Mouse (Mus musculus) brain, adult 2 months (tissue): ENCODE results near the gene Nop14.

Source experiments
- DNase-seq: peaks from one replicate; pipeline ENCODE4 v3.0.0; 2011; ENCODE audit warnings: low read depth, low spot score

The Nop14 gene

DNA sequence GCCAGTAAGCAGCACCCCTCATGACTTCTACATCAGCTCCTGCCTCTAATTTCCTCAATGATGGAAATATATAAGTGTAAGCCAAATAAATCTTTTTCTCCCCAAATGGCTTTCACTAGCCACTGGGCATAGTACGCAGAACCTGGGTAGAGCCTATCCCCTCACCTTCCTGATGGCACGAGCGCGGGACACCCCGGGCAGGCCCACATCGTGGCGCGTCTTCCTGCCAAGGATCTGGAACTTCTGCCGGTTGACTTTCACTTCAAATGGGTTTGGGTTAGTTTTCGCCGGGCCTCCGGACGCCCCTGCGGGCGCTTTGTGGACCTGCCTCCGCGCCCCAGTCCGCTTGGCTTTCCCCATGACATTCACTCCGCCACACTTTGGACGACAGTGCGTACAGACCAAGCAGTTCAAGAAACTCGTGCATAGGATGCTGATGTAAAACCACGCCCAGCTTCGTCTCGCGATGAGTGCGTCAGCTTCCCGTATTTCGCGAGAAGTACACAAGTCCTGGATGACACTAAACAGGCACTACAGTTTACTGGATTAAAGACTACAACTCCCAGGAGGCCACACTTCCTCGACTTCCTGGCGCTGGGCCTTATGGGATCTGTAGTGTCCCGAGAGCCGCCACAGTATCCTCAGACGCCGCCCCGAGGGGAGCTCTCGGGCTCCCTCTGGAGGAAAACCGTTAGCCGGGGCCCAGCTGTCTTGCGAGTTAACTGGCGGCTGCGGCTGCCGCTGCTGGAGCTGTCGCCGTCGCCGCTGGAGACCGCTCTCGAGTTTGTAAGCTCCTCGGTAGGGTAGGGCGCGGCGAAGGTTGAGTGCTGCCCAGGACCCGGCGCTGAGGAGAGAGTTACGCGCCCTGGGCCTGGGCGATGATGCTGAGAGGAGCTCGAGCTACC lies at the start of gene Nop14, which contains the start of gene Grk4:
Gene Nop14 (minus strand): TSS at position 463 of the 905 bp plus-strand sequence.
Gene Grk4 (plus strand): TSS at position 694 of the 905 bp plus-strand sequence.
- peak; percentile 100 for DNase-seq

DNA sequence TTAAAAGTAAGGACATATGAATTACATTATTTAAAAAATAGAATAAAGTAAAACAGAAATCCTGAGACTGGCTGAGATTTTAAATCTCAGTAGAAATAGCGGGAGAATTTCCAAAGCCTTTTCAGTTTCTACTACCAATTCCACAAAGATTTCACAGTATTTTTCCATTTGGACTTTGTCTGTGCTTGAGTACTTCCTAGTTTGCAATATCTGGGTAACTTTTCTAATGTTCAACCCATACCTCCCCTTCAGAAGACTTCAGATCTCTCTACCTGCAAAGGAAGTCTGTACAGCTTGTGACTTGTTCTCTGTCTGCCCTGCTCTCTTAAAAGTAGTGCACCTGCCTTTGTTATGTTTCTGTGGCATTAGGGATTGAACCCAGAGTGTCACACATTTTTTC lies 48.5 kb upstream of the Nop14 start:
- DNase-seq = no peak

DNA sequence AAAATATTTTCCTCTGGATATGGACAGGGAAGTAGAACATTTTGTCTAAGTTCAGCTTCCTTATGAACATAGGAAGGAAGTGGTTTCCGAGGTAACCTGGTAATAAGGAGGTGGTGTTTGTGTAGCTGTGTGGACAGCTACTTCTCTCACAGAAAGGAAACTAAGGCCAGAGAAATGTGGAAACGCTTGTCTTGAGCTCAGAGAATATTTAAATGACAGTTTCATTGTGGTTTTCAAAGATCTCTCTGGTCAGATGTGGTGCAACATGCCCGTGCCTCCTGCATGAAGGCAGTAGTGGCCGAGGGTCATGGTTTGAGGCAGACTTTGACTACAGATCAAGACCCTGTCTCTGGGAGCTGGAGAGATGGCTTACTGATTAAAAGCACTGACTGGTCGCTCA lies 35.6 kb upstream of the Nop14 start:
- peak; percentile 3 for DNase-seq

DNA sequence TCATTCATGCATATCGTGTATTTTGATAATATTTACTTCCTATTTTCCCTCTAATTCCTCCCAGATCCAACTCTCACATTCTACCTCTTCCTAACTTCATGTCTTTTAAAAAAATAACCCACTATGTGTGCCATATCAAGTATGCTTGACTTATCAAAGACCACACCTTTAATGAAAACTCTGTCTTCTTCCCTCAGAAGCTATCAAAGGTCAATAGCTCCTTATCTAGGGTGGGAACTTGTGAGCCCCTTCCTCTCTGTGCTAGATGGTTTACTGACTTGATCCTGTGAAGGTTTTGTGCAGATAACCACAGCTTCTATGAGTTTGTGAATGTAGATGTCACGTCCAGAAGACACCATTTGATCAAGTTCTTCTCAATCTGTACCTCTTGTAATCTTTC lies 32.8 kb upstream of the Nop14 start:
- no peak for DNase-seq

DNA sequence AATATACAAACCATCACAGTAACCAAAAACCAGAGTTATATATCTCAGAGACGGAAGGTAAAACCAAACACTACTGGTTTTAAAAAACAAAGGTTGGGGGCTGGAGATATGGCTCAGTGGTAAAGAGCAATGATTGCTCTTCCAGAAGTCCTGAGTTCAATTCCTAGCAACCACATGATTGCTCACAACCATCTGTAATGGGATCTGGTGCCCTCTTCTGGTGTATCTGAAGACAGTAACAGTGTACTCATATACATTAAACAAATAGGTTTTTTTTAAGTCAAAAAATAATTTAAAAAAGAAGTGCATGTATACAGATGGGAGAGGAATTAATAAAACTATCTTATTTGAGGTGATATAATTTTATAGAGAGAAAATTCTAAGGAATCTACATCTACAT lies 29.9 kb upstream of the Nop14 start:
- DNase-seq = no peak

DNA sequence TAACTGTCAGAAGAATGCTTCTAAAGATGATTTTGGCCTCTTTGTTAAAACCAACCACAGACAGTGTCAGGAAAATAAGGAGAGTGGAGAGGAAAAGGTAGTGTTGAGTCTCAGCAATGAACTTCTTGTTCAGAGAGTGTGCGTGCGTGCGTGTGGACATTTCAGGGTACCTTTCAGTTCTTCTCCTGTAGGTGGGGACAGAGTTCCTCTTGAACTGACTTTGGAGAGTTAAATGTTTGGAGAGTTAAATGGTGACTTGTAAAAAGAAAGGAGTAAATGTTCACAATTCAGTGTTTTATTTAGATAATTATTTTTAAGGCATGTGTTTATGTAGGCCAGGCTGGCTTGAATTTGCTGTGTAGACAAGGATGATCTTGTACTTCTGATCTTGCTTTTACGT lies 10.3 kb upstream of the Nop14 start:
- DNase-seq = no peak

DNA sequence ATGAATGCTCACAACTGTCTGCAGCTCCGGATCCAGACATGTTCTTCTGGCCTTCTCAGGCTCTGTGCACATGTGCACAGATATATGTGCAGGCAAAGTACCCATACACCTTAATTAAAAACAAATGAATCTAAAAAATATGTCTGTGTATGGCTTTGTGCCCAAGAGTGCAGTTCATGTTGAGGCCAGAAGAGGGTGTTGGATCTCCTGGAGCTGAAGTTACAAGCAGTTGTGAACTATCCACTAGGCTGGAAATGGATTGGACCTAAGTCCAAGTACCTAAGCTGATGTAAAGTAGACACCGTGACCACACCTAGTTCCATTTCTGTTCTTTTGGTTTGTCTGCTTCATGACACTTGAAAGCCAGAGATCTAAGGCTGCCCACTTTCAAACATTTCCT lies 9.5 kb upstream of the Nop14 start:
- no peak for DNase-seq

DNA sequence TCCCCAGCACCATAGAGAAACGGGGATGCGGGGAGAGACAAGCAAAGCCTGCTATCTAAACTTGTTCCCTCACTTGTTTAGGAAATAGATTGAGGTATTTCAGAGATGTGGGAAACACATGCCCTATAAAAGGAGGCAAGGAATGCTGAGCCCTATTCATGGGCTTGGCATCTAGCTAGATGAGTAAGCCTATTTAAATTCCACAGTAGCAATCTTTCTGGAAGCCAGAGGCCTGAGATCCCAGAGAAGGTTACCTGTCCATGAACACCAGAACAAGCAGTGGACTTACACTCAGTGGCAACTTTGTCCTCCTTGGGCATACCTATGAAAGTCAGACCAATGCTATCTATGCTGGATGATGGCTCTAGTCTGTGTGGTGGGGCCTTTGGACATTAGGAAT lies 3.3 kb upstream of the Nop14 start:
- DNase-seq = no peak

DNA sequence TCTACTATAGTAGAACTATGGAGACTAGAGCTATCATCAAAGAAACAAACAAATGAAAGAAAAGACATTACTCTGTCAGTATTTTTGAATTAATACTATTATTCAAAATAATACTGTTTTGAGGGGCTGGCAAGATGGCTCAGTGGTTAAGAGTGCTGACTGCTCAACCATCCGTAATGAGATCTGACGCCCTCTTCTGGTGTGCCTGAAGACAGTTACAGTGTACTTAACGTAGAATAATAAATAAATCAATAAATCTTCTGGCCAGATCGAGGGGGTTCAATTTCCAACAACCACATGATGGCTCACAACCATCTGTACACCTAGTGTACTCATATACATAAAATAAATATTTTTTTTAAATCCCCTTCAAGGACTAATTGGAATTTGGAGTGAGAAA lies 2.0 kb upstream of the Nop14 start:
- no peak for DNase-seq

DNA sequence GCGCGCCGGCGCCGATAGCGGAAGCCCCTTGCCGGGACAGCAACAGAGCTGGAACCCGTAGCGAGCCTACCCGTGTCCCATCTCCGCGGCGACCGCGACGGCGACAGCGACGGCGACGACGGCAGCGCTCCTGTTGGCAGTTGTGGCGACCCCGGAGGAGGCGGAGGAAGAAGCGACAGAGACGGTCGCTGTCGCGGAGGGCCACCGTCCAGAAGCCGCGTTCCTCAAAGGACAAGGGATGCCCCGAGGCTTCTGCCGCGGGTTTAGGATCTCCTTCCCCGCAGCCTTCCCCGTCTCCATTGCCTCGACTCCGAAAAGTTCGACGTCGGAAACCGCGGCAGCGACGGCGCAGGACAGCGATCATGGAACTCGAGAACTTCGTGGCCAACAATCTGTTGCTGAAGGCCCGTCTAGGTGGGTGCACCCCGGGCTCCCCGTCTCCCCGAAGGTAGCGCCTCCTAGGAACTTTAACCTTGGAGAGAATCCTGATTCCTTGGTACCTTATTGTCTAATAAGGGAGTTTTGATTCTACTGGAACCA lies 713 bp upstream of the Nop14 start:
- no peak for DNase-seq

DNA sequence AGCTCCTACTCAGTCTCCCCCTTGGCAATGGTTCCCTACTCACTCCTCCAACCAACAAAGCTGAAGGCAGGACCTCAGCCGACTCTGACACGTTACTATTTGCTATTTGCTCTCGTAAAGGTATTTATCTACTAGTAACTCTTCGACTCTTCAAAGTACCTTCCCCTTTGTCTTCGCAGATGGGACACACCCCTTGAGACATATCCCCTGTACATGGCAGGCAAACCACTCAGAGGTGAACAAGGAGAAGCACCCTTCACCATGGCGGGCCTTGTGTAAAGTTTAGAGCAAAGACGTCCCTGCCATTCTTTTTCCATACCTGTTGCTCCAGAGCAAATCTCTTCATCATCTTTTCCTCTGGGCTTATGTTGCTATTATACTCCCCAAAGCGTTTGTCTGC lies 2.4 kb downstream of the Nop14 start:
- no peak for DNase-seq

DNA sequence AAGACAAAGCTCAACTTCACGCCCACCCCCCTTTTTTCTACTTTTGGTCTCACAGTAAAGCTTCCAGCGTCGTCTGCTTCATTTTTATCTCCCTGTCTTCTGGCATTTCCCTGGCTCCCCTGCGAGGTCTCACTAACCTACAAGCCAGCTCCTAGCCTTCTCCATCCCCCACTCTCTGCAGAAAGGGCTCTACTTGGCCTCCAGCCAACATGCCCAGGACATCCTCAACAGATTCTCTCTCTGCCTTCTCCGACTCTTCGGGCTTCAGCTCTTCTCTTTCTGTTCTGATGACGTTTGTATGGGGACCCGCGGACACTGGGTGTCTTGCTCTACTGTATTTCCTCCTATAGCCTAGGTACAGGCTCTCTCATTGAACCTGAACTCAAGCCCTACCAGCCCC lies 5.1 kb downstream of the Nop14 start:
- no peak for DNase-seq

DNA sequence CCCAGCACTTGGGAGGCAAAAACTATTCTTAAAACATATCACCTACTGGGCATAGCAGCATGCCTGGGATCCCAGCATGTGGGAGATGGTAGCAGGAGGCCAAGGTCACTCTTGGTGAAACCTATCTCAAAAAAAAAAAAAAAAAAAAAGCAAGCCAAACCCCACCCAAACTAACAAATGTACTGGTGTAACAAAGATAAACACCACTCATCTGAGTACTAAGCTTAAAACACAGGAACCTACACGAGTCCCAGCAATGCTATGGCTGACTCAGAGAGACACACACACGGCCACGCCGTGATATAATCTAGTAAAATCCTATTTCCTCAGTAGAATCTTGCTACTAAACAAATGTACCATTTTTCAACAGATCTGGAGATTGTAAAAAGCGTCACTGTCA lies 7.0 kb downstream of the Nop14 start:
- DNase-seq = no peak

DNA sequence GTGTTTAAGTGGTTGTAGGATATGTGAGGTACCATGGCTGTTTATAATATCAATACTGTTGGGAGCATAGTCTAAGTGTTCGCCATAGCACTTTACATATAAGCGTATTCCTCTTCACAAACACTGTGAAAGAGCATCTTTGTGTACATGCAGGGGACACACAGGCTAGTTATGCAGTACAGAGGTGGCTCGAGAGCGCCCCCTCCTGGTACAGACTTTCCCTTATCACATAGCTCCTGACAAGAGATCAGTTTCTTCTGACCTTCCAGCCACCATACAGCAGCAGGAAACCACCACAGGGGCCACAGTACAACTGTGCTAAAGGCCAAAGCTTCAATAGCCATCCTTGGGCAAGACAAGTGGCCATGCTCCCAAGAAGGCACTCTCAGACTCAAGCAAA lies 12.4 kb downstream of the Nop14 start:
- peak; percentile 79 for DNase-seq

DNA sequence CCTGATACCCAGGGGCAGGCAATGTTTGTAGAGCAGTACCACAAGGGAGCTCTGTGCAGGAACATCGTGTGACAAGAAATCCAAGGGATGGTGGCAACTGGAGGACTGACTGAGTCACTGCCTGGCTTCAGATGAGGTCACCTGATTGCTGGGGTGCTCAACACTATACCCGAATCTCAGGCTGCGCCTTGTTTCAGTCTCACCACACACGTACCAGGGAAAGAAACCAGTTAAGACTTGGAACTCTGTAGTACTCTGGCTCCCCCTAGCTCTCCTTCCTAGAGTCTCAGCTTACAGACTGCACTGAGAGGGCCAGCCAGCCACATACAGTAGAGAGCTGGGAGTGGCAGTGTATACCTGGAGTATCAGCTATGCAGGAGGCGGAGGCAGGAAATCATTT lies 17.0 kb downstream of the Nop14 start:
- peak; percentile 91 for DNase-seq

DNA sequence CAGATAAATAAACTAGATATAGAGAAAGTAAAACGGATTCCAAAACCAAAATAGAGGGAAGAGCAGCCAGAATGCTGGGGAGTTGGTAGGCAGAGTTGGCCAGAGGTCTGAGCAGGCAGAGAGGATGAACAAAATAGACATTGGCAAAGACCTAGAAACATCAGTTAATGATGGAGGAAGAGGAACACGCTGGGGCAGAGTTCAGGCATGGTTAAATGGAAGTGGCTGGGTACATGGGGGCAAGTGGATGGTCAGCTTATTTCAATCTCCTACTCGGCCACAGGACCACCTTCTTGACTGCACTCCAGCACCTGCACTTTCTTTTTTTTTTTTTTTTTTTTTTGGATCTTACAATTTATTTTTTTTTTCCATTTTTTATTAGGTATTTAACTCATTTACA lies 18.0 kb downstream of the Nop14 start:
- DNase-seq = no peak

DNA sequence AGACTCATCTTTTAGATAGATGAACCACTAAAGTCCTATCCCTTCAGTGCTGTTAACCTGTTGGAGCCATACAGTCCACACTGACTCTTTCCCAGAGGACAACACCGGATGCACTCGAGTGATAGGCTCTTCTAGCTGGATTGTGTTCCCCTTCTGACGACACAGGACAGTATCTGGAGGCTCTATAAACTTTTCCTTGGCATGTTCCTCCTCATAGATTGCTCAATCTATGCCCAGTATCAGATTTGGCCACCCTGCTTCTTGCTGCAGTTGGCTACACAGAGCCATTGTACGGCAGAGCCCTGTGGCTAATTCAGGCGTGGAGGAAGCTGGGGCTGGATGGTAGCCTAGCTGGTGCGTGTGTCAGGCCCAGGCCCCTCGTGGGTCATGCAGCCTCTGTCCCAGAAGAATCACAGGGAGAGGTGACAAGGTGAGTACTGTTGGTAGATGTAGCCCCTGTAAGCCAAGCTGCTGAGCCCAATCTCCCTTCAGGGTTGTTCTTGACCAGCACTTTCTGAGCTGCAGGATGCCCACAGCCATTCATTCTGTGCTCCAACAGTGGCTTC lies 22.3 kb downstream of the Nop14 start:
- DNase-seq = no peak

DNA sequence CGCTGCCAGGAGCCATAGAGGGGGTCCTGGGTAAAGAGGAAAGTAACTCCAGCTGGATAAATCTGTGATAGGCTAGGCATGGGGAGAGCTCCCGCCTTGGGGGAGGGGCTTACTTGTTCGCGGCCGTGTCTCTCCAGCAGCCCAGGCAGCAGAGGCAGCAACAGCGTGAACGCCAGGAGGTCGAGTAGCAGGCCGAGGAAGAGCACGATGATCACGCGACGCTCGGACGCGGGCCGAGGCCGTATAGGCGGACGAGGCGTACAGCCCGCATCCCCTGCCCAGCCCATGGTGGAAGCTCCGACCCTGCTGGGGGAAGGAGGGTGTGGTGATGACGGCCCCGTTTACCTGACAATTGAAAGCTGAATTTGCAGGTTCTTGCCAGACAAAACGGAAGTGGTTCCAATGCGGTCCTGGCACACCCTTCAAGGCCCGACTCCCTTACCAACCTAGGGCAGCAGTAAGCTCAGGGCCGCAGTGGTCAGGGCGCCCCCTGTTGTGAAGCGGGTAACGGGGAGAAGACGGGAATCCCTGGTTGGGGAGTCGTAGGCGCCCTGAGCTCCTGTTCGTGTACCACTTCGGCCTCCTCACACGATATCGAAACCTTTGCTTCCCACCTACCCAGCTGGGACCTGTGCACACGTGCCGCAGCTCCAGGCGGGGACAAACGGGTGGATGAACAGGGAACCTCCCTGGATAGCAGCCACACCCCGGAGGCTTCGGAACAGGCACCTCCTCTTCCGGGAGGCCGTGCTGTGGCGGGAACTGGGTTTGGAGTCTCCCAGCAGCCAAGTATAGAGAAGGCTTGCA lies 23.3 kb downstream of the Nop14 start, which contains the start of gene Mfsd10:
Gene Mfsd10 (minus strand): TSS at position 732 of the 807 bp plus-strand sequence.
- peak; percentile 93 for DNase-seq

DNA sequence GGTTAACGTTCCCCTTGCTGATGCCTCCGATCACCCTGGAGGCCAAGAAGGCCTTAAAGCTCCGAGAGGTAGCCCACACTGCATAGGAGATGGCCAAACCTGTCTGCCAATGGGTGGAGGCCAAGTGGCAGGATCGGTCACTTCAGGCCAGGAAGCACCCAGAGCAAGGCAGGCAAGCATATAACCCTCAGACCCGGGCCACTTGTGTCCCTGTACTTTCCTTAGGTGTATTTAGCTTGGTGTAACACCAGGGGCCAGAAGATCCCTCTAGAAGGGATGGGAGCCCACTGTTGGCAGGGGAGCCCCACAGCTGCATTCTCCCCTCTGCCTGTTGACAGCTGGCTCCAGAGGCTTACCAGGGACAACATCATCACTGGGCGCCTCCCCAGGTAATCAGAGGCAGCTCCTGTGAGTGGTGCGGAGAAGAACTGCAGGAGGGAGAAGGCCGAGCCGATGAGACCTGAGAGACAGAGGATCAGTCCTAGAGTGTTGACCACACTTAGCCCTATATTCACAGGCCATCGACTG lies 24.2 kb downstream of the Nop14 start:
- peak; percentile 35 for DNase-seq

DNA sequence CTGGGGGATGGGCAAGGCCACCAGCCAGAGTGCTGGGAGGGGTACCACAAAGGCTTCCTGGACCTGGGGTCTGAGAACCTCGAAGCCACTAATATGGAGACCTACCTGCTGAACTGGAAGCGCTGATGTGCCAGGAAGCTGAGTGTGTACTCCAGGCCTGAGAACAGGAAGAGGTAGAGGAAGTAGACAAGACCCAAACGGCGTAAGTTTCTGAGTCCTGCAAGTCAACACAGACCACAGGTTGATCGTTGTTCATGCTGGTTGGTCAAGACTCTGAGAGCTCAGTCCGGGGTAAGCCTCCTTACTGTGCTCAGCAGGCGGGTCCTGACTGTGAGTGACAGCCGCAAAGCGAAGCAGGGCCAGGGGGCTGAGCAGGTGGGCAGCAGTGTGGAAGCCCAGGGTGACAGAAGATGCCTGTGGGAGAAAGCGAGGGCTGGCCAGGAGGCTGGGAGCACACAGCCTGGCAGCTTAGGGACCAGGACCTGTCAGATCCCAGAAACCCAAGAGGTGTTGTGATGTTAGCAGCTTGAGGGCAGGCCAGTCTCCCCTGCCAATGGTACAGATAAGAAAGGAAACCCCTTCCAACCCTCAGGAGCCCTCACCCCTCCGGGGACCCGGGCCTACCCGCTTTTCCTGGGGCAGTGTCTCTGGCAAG lies 25.1 kb downstream of the Nop14 start:
- no peak for DNase-seq

DNA sequence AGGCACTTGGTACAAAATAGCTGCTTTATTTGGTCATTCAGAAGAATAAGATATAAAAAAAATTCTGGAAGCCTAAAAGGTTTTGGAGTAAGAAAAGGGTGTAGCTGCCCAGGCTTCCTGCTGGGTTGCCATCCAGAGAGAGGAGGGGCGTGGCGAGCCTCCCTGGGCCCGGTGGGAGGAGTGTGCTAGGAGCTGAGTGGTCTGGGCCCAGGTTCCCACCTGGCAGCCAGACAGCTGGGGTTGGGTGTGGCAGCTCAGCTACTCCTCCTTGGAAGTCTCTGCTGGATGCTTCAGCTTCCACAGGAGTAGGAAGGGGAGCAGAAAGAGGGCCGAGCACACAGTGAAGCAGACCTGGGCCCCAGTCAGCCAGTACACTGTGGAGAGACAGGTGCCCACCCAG lies 26.3 kb downstream of the Nop14 start:
- peak; percentile 26 for DNase-seq
